Mouse (Mus musculus): ENCODE measurements at regions not wholly inside any gene's neighbourhood (a gene's known extent, or its start where the extent isn't known, plus 50 kb on each side); places are given as distances from the start of the nearest gene placed in this dataset.

GRCm38 (mm10) chr7:69994540-69995303 is 371.8 kb downstream of the Nr2f2 start:
- H3K9me3 ChIP-seq (ENCODE audit: control insufficient read depth, low read length): no peaks in the 10 kb centered on the region
- 72% methylated on average over 6 of the region's 6 CpGs for WGBS
- no peaks in the 10 kb centered on the region; the same call in 1 of the 2 replicates for H3K27me3 ChIP-seq (replicated peaks; ENCODE audit: control insufficient read depth, insufficient read depth, low read length)
- no peaks in the 10 kb centered on the region for H3K4me1 ChIP-seq (ENCODE audit: control insufficient read depth, insufficient read depth, low read length)
- H3K9ac ChIP-seq (ENCODE audit: low read depth, low read length): no peak overlapping the region
- H3K36me3 ChIP-seq (ENCODE audit: control insufficient read depth, insufficient read depth, low read length): no peaks in the 10 kb centered on the region
- no peak overlapping the region for H3K4me3 ChIP-seq (ENCODE audit: low read depth, low read length)
- H3K27ac ChIP-seq (replicated peaks; ENCODE audit: low read depth, low read length): no peak overlapping the region
- no peak overlapping the region for H3K4me2 ChIP-seq (ENCODE audit: low read depth, low read length)
- DNase-seq (ENCODE audit: low spot score) (no peak), ATAC-seq (ENCODE audit: low read depth) (no peak)

GRCm38 (mm10) chr7:69992383-69993327 is 373.9 kb downstream of the Nr2f2 start:
- H3K27me3 ChIP-seq (replicated peaks; ENCODE audit: control insufficient read depth, insufficient read depth, low read length): no peaks in the 10 kb centered on the region; the same call in 1 of the 2 replicates
- peak overlapping the region; percentile 48 for H3K4me2 ChIP-seq (ENCODE audit: low read depth, low read length)
- peak overlapping the region; percentile 9; the same call in 1 of the 2 replicates for H3K9ac ChIP-seq (ENCODE audit: low read depth, low read length)
- H3K4me3 ChIP-seq (ENCODE audit: low read depth, low read length): peak overlapping the region; percentile 30
- WGBS: 4% methylated on average over 21 of the region's 21 CpGs
- no peaks in the 10 kb centered on the region for H3K9me3 ChIP-seq (ENCODE audit: control insufficient read depth, low read length)
- no peaks in the 10 kb centered on the region for H3K4me1 ChIP-seq (ENCODE audit: control insufficient read depth, insufficient read depth, low read length)
- no peak overlapping the region for H3K27ac ChIP-seq (replicated peaks; ENCODE audit: low read depth, low read length)
- H3K36me3 ChIP-seq (ENCODE audit: control insufficient read depth, insufficient read depth, low read length): no peaks in the 10 kb centered on the region
- DNase-seq (ENCODE audit: low spot score) (peak; percentile 31), ATAC-seq (ENCODE audit: low read depth) (no peak)

- DNase-seq (ENCODE audit: low spot score): no peak
- H3K4me2 ChIP-seq (ENCODE audit: low read depth, low read length): peak overlapping the region; percentile 48
- WGBS: 22% methylated on average over 3 of the region's 3 CpGs
Observed at GRCm38 (mm10) chr7:69991982-69992381, 374.6 kb downstream of the Nr2f2 start.

GRCm38 (mm10) chr7:69988704-69989103 is 377.8 kb downstream of the Nr2f2 start:
- no peak overlapping the region for H3K27ac ChIP-seq (replicated peaks; ENCODE audit: low read depth, low read length)
- WGBS: 24% methylated on average over 5 of the region's 5 CpGs
- no peak for ATAC-seq (ENCODE audit: low read depth)

More at GRCm38 (mm10) chr7:69991982-69992381, 374.6 kb downstream of the Nr2f2 start:
- Histone ChIP-seq H3K4me3 (ENCODE audit: low read depth, low read length) (0 out of 2 replicates have a peak overlapping the region, but pooled peaks have one; percentile 30), H3K27me3 (replicated peaks; ENCODE audit: control insufficient read depth, insufficient read depth, low read length) (no peaks in the 10 kb centered on the region; the same call in 1 of the 2 replicates), H3K36me3 (ENCODE audit: control insufficient read depth, insufficient read depth, low read length) (no peaks in the 10 kb centered on the region), H3K9ac (ENCODE audit: low read depth, low read length) (no peak overlapping the region), H3K27ac (replicated peaks; ENCODE audit: low read depth, low read length) (no peak overlapping the region), H3K9me3 (ENCODE audit: control insufficient read depth, low read length) (no peaks in the 10 kb centered on the region), H3K4me1 (ENCODE audit: control insufficient read depth, insufficient read depth, low read length) (no peaks in the 10 kb centered on the region)
- ATAC-seq (ENCODE audit: low read depth): no peak

GRCm38 (mm10) chr7:69981301-69981700 is 385.2 kb downstream of the Nr2f2 start:
- H3K9ac ChIP-seq (ENCODE audit: low read depth, low read length): no peak overlapping the region
- no peak for DNase-seq (ENCODE audit: low spot score)
- no peak overlapping the region for H3K4me2 ChIP-seq (ENCODE audit: low read depth, low read length)
- H3K27me3 ChIP-seq (replicated peaks; ENCODE audit: control insufficient read depth, insufficient read depth, low read length): no peaks in the 10 kb centered on the region
- ATAC-seq (ENCODE audit: low read depth): no peak
- H3K9me3 ChIP-seq (ENCODE audit: control insufficient read depth, low read length): no peaks in the 10 kb centered on the region
- no peak overlapping the region for H3K4me3 ChIP-seq (ENCODE audit: low read depth, low read length)
- H3K36me3 ChIP-seq (ENCODE audit: control insufficient read depth, insufficient read depth, low read length): no peaks in the 10 kb centered on the region
- 74% methylated on average over 2 of the region's 2 CpGs for WGBS
- no peaks in the 10 kb centered on the region for H3K4me1 ChIP-seq (ENCODE audit: control insufficient read depth, insufficient read depth, low read length)
- H3K27ac ChIP-seq (replicated peaks; ENCODE audit: low read depth, low read length): no peak overlapping the region

More at GRCm38 (mm10) chr7:69988704-69989103, 377.8 kb downstream of the Nr2f2 start:
- H3K4me2 ChIP-seq (ENCODE audit: low read depth, low read length): no peak overlapping the region
- no peak for DNase-seq (ENCODE audit: low spot score)
- no peaks in the 10 kb centered on the region for H3K9me3 ChIP-seq (ENCODE audit: control insufficient read depth, low read length)
- no peak overlapping the region for H3K9ac ChIP-seq (ENCODE audit: low read depth, low read length)
- no peaks in the 10 kb centered on the region for H3K36me3 ChIP-seq (ENCODE audit: control insufficient read depth, insufficient read depth, low read length)
- H3K4me1 ChIP-seq (ENCODE audit: control insufficient read depth, insufficient read depth, low read length): no peaks in the 10 kb centered on the region
- no peak overlapping the region for H3K4me3 ChIP-seq (ENCODE audit: low read depth, low read length)
- H3K27me3 ChIP-seq (replicated peaks; ENCODE audit: control insufficient read depth, insufficient read depth, low read length): no peaks in the 10 kb centered on the region; the same call in 1 of the 2 replicates

- Histone ChIP-seq H3K27ac (replicated peaks; ENCODE audit: low read depth, low read length) (no peak overlapping the region), H3K4me1 (ENCODE audit: control insufficient read depth, insufficient read depth, low read length) (no peaks in the 10 kb centered on the region), H3K4me3 (ENCODE audit: low read depth, low read length) (no peak overlapping the region), H3K4me2 (ENCODE audit: low read depth, low read length) (no peak overlapping the region), H3K9me3 (ENCODE audit: control insufficient read depth, low read length) (no peaks in the 10 kb centered on the region), H3K27me3 (replicated peaks; ENCODE audit: control insufficient read depth, insufficient read depth, low read length) (no peaks in the 10 kb centered on the region), H3K9ac (ENCODE audit: low read depth, low read length) (no peak overlapping the region), H3K36me3 (ENCODE audit: control insufficient read depth, insufficient read depth, low read length) (no peaks in the 10 kb centered on the region)
- ATAC-seq (ENCODE audit: low read depth) (no peak), DNase-seq (ENCODE audit: low spot score) (no peak)
- 77% methylated on average over 3 of the region's 3 CpGs for WGBS
Observed at GRCm38 (mm10) chr7:69976369-69976768, 390.2 kb downstream of the Nr2f2 start.

- no peak for DNase-seq (ENCODE audit: low spot score)
- H3K27me3 ChIP-seq (replicated peaks; ENCODE audit: control insufficient read depth, insufficient read depth, low read length): no peaks in the 10 kb centered on the region
- no peak overlapping the region for H3K4me2 ChIP-seq (ENCODE audit: low read depth, low read length)
- 45% methylated on average over 8 of the region's 8 CpGs for WGBS
- H3K27ac ChIP-seq (replicated peaks; ENCODE audit: low read depth, low read length): no peak overlapping the region
- H3K9me3 ChIP-seq (ENCODE audit: control insufficient read depth, low read length): no peaks in the 10 kb centered on the region
- no peak for ATAC-seq (ENCODE audit: low read depth)
- no peaks in the 10 kb centered on the region for H3K36me3 ChIP-seq (ENCODE audit: control insufficient read depth, insufficient read depth, low read length)
- no peak overlapping the region for H3K9ac ChIP-seq (ENCODE audit: low read depth, low read length)
- H3K4me1 ChIP-seq (ENCODE audit: control insufficient read depth, insufficient read depth, low read length): no peaks in the 10 kb centered on the region
- no peak overlapping the region for H3K4me3 ChIP-seq (ENCODE audit: low read depth, low read length)
Observed at GRCm38 (mm10) chr7:69964002-69964401, 402.5 kb downstream of the Nr2f2 start.

- H3K27me3 ChIP-seq (replicated peaks; ENCODE audit: control insufficient read depth, insufficient read depth, low read length): no peaks in the 10 kb centered on the region
- WGBS: 47% methylated on average over 6 of the region's 6 CpGs
- H3K4me1 ChIP-seq (ENCODE audit: control insufficient read depth, insufficient read depth, low read length): 0 out of 2 replicates have a peak, but pooled peaks cover 3% of the 10 kb centered on the region
- no peaks in the 10 kb centered on the region for H3K9me3 ChIP-seq (ENCODE audit: control insufficient read depth, low read length)
- H3K4me2 ChIP-seq (ENCODE audit: low read depth, low read length): no peak overlapping the region
- no peak overlapping the region for H3K27ac ChIP-seq (replicated peaks; ENCODE audit: low read depth, low read length)
- no peak overlapping the region for H3K4me3 ChIP-seq (ENCODE audit: low read depth, low read length)
- no peak overlapping the region for H3K9ac ChIP-seq (ENCODE audit: low read depth, low read length)
- ATAC-seq (ENCODE audit: low read depth): peak; percentile 76; the same call in 1 of the 2 replicates
- peak; percentile 55 for DNase-seq (ENCODE audit: low spot score)
- no peaks in the 10 kb centered on the region for H3K36me3 ChIP-seq (ENCODE audit: control insufficient read depth, insufficient read depth, low read length)
Observed at GRCm38 (mm10) chr7:69950221-69950670, 416.3 kb downstream of the Nr2f2 start.

All from embryonic facial prominence, embryonic 14.5 days (tissue).